Mouse (Mus musculus) myocyte (in vitro differentiated cells): Measurements from ENCODE around the gene Smarcc2.

ENCODE experiments used
- CEBPB ChIP-seq: IDR thresholded peaks from 2 replicates; pipeline ENCODE4 v1.6.1; 2011; ENCODE audit warnings: mild to moderate bottlenecking, moderate library complexity; ENCODE audit not compliant: poor library complexity, insufficient read depth, severe bottlenecking
- E2F4 ChIP-seq: IDR thresholded peaks from one replicate; pipeline ENCODE4 v1.6.1; 2011; ENCODE audit warnings: mild to moderate bottlenecking, control low read depth, moderate library complexity; ENCODE audit not compliant: insufficient read depth
- MAX ChIP-seq: IDR thresholded peaks from one replicate; pipeline ENCODE4 v1.6.1; 2011; ENCODE audit warnings: low read depth, mild to moderate bottlenecking, control low read depth
- MYOD1 ChIP-seq, 3 experiments: IDR thresholded peaks; one replicate each; pipeline ENCODE4 v1.6.1; 2011; ENCODE audit warnings: control low read depth in 2 of 3, low read depth in 2 of 3, mild to moderate bottlenecking in 2 of 3, moderate library complexity in 1 of 3; ENCODE audit not compliant: insufficient read length in 2 of 3, control insufficient read depth in 1 of 3
- MYOG ChIP-seq, 3 experiments: IDR thresholded peaks; one replicate each; pipeline ENCODE4 v1.6.1; 2011; ENCODE audit warnings: control low read depth in 2 of 3, low read depth in 2 of 3, mild to moderate bottlenecking in 2 of 3; ENCODE audit not compliant: insufficient read length in 2 of 3, control insufficient read depth in 1 of 3, insufficient read depth in 1 of 3
- POLR2A ChIP-seq: IDR thresholded peaks from one replicate; pipeline ENCODE4 v1.6.1; 2011; ENCODE audit warnings: low read depth, mild to moderate bottlenecking, control low read depth, moderate library complexity; ENCODE audit not compliant: insufficient read length
- POLR2AphosphoS2 ChIP-seq: IDR thresholded peaks from one replicate; pipeline ENCODE4 v1.6.1; 2011; ENCODE audit warnings: low read depth, control low read depth; ENCODE audit not compliant: insufficient read length
- REST ChIP-seq: IDR thresholded peaks from one replicate; pipeline ENCODE4 v1.6.1; 2011; ENCODE audit warnings: mild to moderate bottlenecking, control low read depth, moderate library complexity; ENCODE audit not compliant: insufficient read depth, insufficient read length
- SRF ChIP-seq: IDR thresholded peaks from one replicate; pipeline ENCODE4 v1.6.1; 2011; ENCODE audit warnings: low read depth; ENCODE audit not compliant: control insufficient read depth, insufficient read length
- TCF12 ChIP-seq: IDR thresholded peaks from one replicate; pipeline ENCODE4 v1.6.1; 2011; ENCODE audit warnings: mild to moderate bottlenecking, control low read depth; ENCODE audit not compliant: poor library complexity, insufficient read depth, severe bottlenecking
- TCF3 ChIP-seq: IDR thresholded peaks from one replicate; pipeline ENCODE4 v1.6.1; 2011; ENCODE audit warnings: low read depth, control low read depth; ENCODE audit not compliant: insufficient read length
- USF1 ChIP-seq: IDR thresholded peaks from one replicate; pipeline ENCODE4 v1.6.1; 2011; ENCODE audit warnings: low read depth, mild to moderate bottlenecking, control low read depth, moderate library complexity

GRCm38 (mm10) chr10:128524732-128525662, 65.9 kb downstream of the Smarcc2 start:
- TF ChIP-seq POLR2A: peak; percentile 8
- no peak for TF ChIP-seq E2F4
- no peak for TF ChIP-seq USF1
- peak; percentile 27 for TF ChIP-seq POLR2AphosphoS2
- TF ChIP-seq TCF12: no peak
- TF ChIP-seq MAX: no peak
- no peak for TF ChIP-seq REST
- peak in 1 of 3 experiments; percentile 61 for TF ChIP-seq MYOD1 (IDR thresholded peaks at IDR 0.05; ENCODE audit: control insufficient read depth in 1 of 3, insufficient read length in 2 of 3, low read depth in 2 of 3)
- TF ChIP-seq TCF3: no peak
- TF ChIP-seq CEBPB: no peak
- peak in 2 of 3 experiments; percentile 0 to 38 for TF ChIP-seq MYOG (IDR thresholded peaks at IDR 0.05; ENCODE audit: control insufficient read depth in 1 of 3, insufficient read depth in 1 of 3, insufficient read length in 2 of 3, low read depth in 2 of 3)
- TF ChIP-seq SRF: no peak
